Mouse (Mus musculus) neural tube, embryonic 15.5 days (tissue): ENCODE data around the gene Slc13a5. TPM values are rescaled to one million over a fixed set of nuclear protein-coding genes. Genes with fewer than 3 reads are reported as not detected.

Source experiments
- ATAC-seq: fragments of 200-750 bp; cut with Nextera tagmentation; 2 replicates; pipeline ENCODE4 v1.8.0; 2017; ENCODE audit warnings: mild to moderate bottlenecking, moderate TSS enrichment, moderate library complexity; ENCODE audit not compliant: low FRiP score
- H3K27ac ChIP-seq: fragments of 300-500 bp; sonication (generic); replicated peaks from 2 replicates; pipeline ENCODE4 v1.5.1; 2015; ENCODE audit warnings: mild to moderate bottlenecking, inconsistent platforms
- H3K27me3 ChIP-seq: fragments of 300-500 bp; sonication (generic); replicated peaks from 2 replicates; pipeline ENCODE4 v1.6.1; 2015; ENCODE audit warnings: inconsistent platforms
- H3K36me3 ChIP-seq: fragments of 300-500 bp; sonication (generic); 2 replicates; pipeline ENCODE4 v1.6.1; 2015; ENCODE audit warnings: inconsistent platforms
- H3K4me1 ChIP-seq: fragments of 300-500 bp; sonication (generic); 2 replicates; pipeline ENCODE4 v1.6.1; 2015; ENCODE audit warnings: inconsistent platforms
- H3K4me2 ChIP-seq: fragments of 300-500 bp; sonication (generic); 2 replicates; pipeline ENCODE4 v1.6.1; 2015; ENCODE audit warnings: inconsistent platforms, mild to moderate bottlenecking, moderate library complexity
- H3K4me3 ChIP-seq: fragments of 300-500 bp; sonication (generic); replicated peaks from 2 replicates; pipeline ENCODE4 v1.5.1; 2015; ENCODE audit warnings: mild to moderate bottlenecking, inconsistent platforms
- H3K9ac ChIP-seq: fragments of 300-500 bp; sonication (generic); replicated peaks from 2 replicates; pipeline ENCODE4 v1.6.1; 2015; ENCODE audit warnings: mild to moderate bottlenecking, inconsistent platforms
- H3K9me3 ChIP-seq: fragments of 300-500 bp; sonication (generic); replicated peaks from 2 replicates; pipeline ENCODE4 v1.6.1; 2016; ENCODE audit warnings: inconsistent platforms
- WGBS: fragments of 180-500 bp; shearing (Covaris S2); methylation state at CpG from one replicate; pipeline ENCODE4 v1.1.7; 2015; ENCODE audit warnings: mixed read lengths; 5-methylcytosine and 5-hydroxymethylcytosine counted together
- polyA plus RNA-seq: library from polyadenylated mRNA; unstranded; fragments of >200 nt; fragmentation: Nextera tagmentation; extraction: Ambion mirVana; gene quantifications from 2 replicates; pipeline ENCODE4 v1.2.1, GENCODE M21; 2015

Gene Slc13a5
- polyA plus RNA-seq, 1 experiment from 2014 or later: 1.8 TPM

DNA sequence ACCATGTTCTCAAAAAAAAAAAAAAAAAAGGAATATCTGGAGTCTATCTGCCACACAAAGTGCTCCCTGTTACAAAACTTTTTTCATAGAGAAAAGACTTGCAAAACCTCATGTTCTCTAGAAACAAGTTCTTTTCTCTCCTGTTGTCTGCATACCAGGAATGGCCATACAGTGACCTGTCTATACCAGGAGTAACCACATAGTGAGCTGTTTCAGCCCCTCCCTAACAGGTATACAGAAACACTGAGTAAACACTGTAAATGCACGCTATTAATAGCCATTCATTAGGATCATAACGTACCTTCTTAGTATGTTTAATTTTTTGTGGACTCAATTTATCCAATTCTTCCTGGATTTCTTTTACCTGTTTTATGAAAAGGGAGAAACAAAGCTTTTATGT lies 72.8 kb downstream of the Slc13a5 start:
- WGBS: 94% methylated on average over 2 of the region's 2 CpGs
- no peaks in the 10 kb centered on the region for H3K9me3 ChIP-seq
- no peak overlapping the region for H3K9ac ChIP-seq
- no peaks in the 10 kb centered on the region for H3K4me1 ChIP-seq
- no peak overlapping the region for H3K4me2 ChIP-seq
- H3K27me3 ChIP-seq: no peaks in the 10 kb centered on the region
- no peak overlapping the region for H3K4me3 ChIP-seq
- H3K27ac ChIP-seq: no peak overlapping the region
- H3K36me3 ChIP-seq: peaks cover 56% of the 10 kb centered on the region
- ATAC-seq: no peak

Other genes starting within 250 kb of the Slc13a5 start
- 0.36 and 0.41 TPM in 2 replicates for gene Aipl1, start 229.7 kb downstream of the Slc13a5 start, polyA plus RNA-seq
- gene Pimreg, start 225.2 kb downstream of the Slc13a5 start, polyA plus RNA-seq: 19.1 and 33.3 TPM in 2 replicates
- gene Pitpnm3, start 131.4 kb downstream of the Slc13a5 start, polyA plus RNA-seq: 4.5 and 5.3 TPM in 2 replicates
- 1.00 and 1.4 TPM in 2 replicates for gene Gm43951, start 60.4 kb downstream of the Slc13a5 start, polyA plus RNA-seq
- 15.7 and 16.4 TPM in 2 replicates for gene 4933427D14Rik, start 59.8 kb downstream of the Slc13a5 start, polyA plus RNA-seq
- 162 and 174 TPM in 2 replicates for gene Txndc17, start 59.7 kb downstream of the Slc13a5 start, polyA plus RNA-seq
- 49.5 and 55.3 TPM in 2 replicates for gene Med31, start 51.6 kb downstream of the Slc13a5 start, polyA plus RNA-seq
- 3.0 and 10.6 TPM in 2 replicates for gene Xaf1, start 34.4 kb upstream of the Slc13a5 start, polyA plus RNA-seq
- not detected in 2 replicates for gene Fbxo39, start 47.2 kb upstream of the Slc13a5 start, polyA plus RNA-seq
- 4.6 and 5.9 TPM in 2 replicates for gene Tekt1, start 95.2 kb upstream of the Slc13a5 start, polyA plus RNA-seq
- 10.2 and 16.1 TPM in 2 replicates for gene Smtnl2, start 144.5 kb upstream of the Slc13a5 start, polyA plus RNA-seq
- 1.2 TPM in 1 of 2 replicates, not detected in the other for gene Ggt6, start 168.3 kb upstream of the Slc13a5 start, polyA plus RNA-seq
- 63.1 and 82.7 TPM in 2 replicates for gene Mybbp1a, start 174.1 kb upstream of the Slc13a5 start, polyA plus RNA-seq
- 9.4 and 12.6 TPM in 2 replicates for gene Spns2, start 222.7 kb upstream of the Slc13a5 start, polyA plus RNA-seq